Mouse (Mus musculus): ENCODE results near the gene Slco3a1. TPM values are rescaled to one million over a fixed set of nuclear protein-coding genes. Genes with fewer than 3 reads are reported as not detected.
A peak's percentile ranks its signal among the peaks of the same experiment; 100 is the strongest.
"Not testable (repeated sequence)": the region's sequence is repeated elsewhere in the genome, so short reads cannot be mapped to it uniquely, and the experiment has no call there.

The Slco3a1 gene
- polyA plus RNA-seq, 1 experiment from 2014 or later = 11.2 TPM

GRCm38 (mm10) chr7:74422002-74422401, 132.6 kb downstream of the Slco3a1 start:
- 25% methylated on average over 13 of the region's 13 CpGs for whole genome bisulfite sequencing
- ATAC-seq (ENCODE audit: low FRiP score, low read depth) = no peak
- H3K9me3 ChIP-seq = no peaks in the 10 kb centered on the region

DNA sequence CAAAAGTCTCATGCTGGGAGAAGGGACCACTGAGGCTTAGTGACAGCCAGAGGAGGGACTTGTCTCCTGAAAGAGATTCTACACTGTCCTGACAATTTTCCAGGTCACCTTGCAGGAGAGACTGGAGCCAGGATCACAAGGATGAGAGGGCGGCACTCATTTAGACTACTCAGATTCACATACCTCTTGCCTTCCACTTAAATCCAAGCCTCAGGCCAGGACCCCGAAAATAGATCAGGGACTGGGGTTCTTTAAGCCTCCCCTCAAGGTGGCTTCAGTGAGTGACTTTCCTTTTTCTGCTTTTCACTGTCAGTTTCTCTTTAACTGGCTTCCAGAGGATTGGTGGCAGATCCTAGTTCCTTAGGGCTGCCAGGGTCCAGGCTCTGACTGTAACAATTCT, 133.0 kb downstream of the Slco3a1 start:
- H3K4me2 ChIP-seq (replicated peaks) = peak overlapping the region; percentile 19; the same call in 1 of the 2 replicates
- no peak overlapping the region for H3K4me3 ChIP-seq
- no peak overlapping the region for H3K27ac ChIP-seq
- WGBS = 69% methylated on average over 2 of the region's 2 CpGs
- H3K36me3 ChIP-seq = no peaks in the 10 kb centered on the region
- ATAC-seq (ENCODE audit: low FRiP score, low read depth) = no peak
- no peaks in the 10 kb centered on the region for H3K9me3 ChIP-seq
- H3K27me3 ChIP-seq = peaks cover 36% of the 10 kb centered on the region
- H3K4me1 ChIP-seq = peaks cover 47% of the 10 kb centered on the region
- H3K9ac ChIP-seq = no peak overlapping the region

More at GRCm38 (mm10) chr7:74422002-74422401, 132.6 kb downstream of the Slco3a1 start:
- Histone ChIP-seq H3K4me2 (replicated peaks) (peak overlapping the region; percentile 19), H3K27me3 (peaks cover 36% of the 10 kb centered on the region), H3K27ac (no peak overlapping the region), H3K4me3 (no peak overlapping the region), H3K4me1 (peaks cover 42% of the 10 kb centered on the region), H3K9ac (no peak overlapping the region), H3K36me3 (no peaks in the 10 kb centered on the region)

- no peaks in the 10 kb centered on the region for H3K36me3 ChIP-seq
- peaks cover 44% of the 10 kb centered on the region for H3K4me1 ChIP-seq
- H3K27me3 ChIP-seq = peaks cover 46% of the 10 kb centered on the region
- no peak overlapping the region for H3K4me3 ChIP-seq
- H3K9ac ChIP-seq = no peak overlapping the region
- no peaks in the 10 kb centered on the region for H3K9me3 ChIP-seq
- H3K27ac ChIP-seq = no peak overlapping the region
- no peak overlapping the region for H3K4me2 ChIP-seq (replicated peaks)
- no peak for ATAC-seq (ENCODE audit: low FRiP score, low read depth)
- WGBS = 87% methylated on average over 4 of the region's 4 CpGs
Observed at GRCm38 (mm10) chr7:74419706-74420105, 134.9 kb downstream of the Slco3a1 start.

- Histone ChIP-seq H3K4me2 (replicated peaks) (no peak overlapping the region), H3K4me3 (no peak overlapping the region), H3K9ac (no peak overlapping the region), H3K9me3 (no peaks in the 10 kb centered on the region), H3K27ac (no peak overlapping the region), H3K27me3 (peaks cover 39% of the 10 kb centered on the region), H3K4me1 (peaks cover 26% of the 10 kb centered on the region), H3K36me3 (no peaks in the 10 kb centered on the region)
- WGBS = 8% methylated on average over 6 of the region's 6 CpGs
- no peak for ATAC-seq (ENCODE audit: low FRiP score, low read depth)
Observed at GRCm38 (mm10) chr7:74417009-74417408, 137.6 kb downstream of the Slco3a1 start.

- Histone ChIP-seq H3K4me3 (no peak overlapping the region), H3K27ac (no peak overlapping the region), H3K9me3 (no peaks in the 10 kb centered on the region), H3K27me3 (peaks cover 31% of the 10 kb centered on the region), H3K36me3 (no peaks in the 10 kb centered on the region), H3K4me2 (replicated peaks) (no peak overlapping the region), H3K4me1 (peaks cover 17% of the 10 kb centered on the region), H3K9ac (no peak overlapping the region)
- 93% methylated on average over 6 of the region's 6 CpGs for WGBS
- ATAC-seq (ENCODE audit: low FRiP score, low read depth) = no peak
Observed at GRCm38 (mm10) chr7:74415241-74415640, 139.3 kb downstream of the Slco3a1 start.

GRCm38 (mm10) chr7:74413738-74414716, 140.6 kb downstream of the Slco3a1 start:
- 0 out of 2 replicates have a peak, but pooled peaks have one; percentile 8 for ATAC-seq (ENCODE audit: low FRiP score, low read depth)
- 56% methylated on average over 9 of the region's 9 CpGs for WGBS

DNA sequence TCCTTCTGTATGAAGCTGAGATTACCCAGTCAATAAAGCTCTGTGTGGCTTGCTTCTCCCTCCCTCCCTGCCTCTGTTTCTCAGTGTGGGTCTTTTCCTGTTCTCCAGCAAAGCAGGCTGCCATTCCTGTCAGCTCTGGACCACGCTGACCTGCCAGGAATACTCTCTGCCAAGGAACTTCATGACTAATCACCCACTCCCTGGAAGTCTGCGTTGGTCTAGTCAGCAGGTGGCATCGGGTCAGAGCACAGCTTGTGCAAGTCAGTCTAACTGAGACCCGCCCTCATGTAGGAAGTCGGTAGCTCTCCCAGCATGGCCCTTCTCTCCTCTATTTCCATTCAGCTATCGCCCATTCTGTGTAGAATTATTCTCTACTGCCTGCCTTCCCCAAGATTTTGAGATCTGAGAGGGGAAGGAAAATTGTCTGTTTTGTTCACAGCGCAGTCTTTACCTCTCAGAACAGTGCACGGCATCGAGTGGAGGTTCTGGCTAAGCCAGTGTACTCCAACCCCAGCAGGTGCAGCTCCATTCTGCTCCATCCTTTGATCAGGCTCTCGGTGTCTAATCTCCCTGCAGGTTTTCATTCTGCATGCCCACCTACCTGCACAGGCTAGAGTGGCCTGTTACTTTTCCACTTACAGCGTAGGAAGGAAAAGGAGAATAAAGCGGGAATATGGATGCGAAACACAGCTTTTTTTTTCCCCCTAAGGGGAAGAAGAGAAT, 145.8 kb downstream of the Slco3a1 start:
- Histone ChIP-seq H3K9ac (no peak overlapping the region), H3K27ac (no peak overlapping the region), H3K4me2 (replicated peaks) (no peak overlapping the region), H3K27me3 (no peaks in the 10 kb centered on the region), H3K36me3 (no peaks in the 10 kb centered on the region), H3K4me1 (peaks cover 13% of the 10 kb centered on the region), H3K4me3 (no peak overlapping the region), H3K9me3 (no peaks in the 10 kb centered on the region)
- ATAC-seq (ENCODE audit: low FRiP score, low read depth) = no peak
- WGBS = 68% methylated on average over 13 of the region's 13 CpGs

More at GRCm38 (mm10) chr7:74413738-74414716, 140.6 kb downstream of the Slco3a1 start:
- no peaks in the 10 kb centered on the region for H3K36me3 ChIP-seq
- H3K27me3 ChIP-seq = peaks cover 21% of the 10 kb centered on the region
- peaks cover 18% of the 10 kb centered on the region for H3K4me1 ChIP-seq
- no peak overlapping the region for H3K9ac ChIP-seq
- H3K27ac ChIP-seq = no peak overlapping the region; the same call in 1 of the 2 replicates
- H3K4me3 ChIP-seq = no peak overlapping the region
- H3K4me2 ChIP-seq (replicated peaks) = 0 out of 2 replicates have a peak overlapping the region, but pooled peaks have one; percentile 7
- no peaks in the 10 kb centered on the region for H3K9me3 ChIP-seq

GRCm38 (mm10) chr7:74407851-74408250, 146.7 kb downstream of the Slco3a1 start:
- ATAC-seq (ENCODE audit: low FRiP score, low read depth); H3K9ac ChIP-seq: not testable (repeated sequence)

GRCm38 (mm10) chr7:74399729-74400128, 154.9 kb downstream of the Slco3a1 start:
- Histone ChIP-seq H3K9me3 (no peaks in the 10 kb centered on the region), H3K36me3 (no peaks in the 10 kb centered on the region), H3K4me3 (no peak overlapping the region), H3K27me3 (peaks cover 8% of the 10 kb centered on the region; the same call in 1 of the 2 replicates), H3K27ac (no peak overlapping the region), H3K4me2 (replicated peaks) (no peak overlapping the region), H3K4me1 (peaks cover 18% of the 10 kb centered on the region), H3K9ac (no peak overlapping the region)
- 87% methylated on average over 6 of the region's 6 CpGs for WGBS
- no peak for ATAC-seq (ENCODE audit: low FRiP score, low read depth)

More at GRCm38 (mm10) chr7:74407851-74408250, 146.7 kb downstream of the Slco3a1 start:
- H3K4me1 ChIP-seq; H3K36me3 ChIP-seq; H3K9me3 ChIP-seq; H3K4me2 ChIP-seq (replicated peaks); H3K27ac ChIP-seq; H3K27me3 ChIP-seq; H3K4me3 ChIP-seq: not testable (repeated sequence)

GRCm38 (mm10) chr7:74399154-74399553, 155.4 kb downstream of the Slco3a1 start:
- no peak for ATAC-seq (ENCODE audit: low FRiP score, low read depth)
- Histone ChIP-seq H3K36me3 (no peaks in the 10 kb centered on the region), H3K4me1 (peaks cover 18% of the 10 kb centered on the region), H3K4me3 (no peak overlapping the region), H3K27me3 (peaks cover 8% of the 10 kb centered on the region; the same call in 1 of the 2 replicates), H3K9ac (no peak overlapping the region), H3K4me2 (replicated peaks) (no peak overlapping the region), H3K9me3 (no peaks in the 10 kb centered on the region), H3K27ac (no peak overlapping the region)
- 87% methylated on average over 4 of the region's 4 CpGs for WGBS

GRCm38 (mm10) chr7:74398326-74398725, 156.3 kb downstream of the Slco3a1 start:
- Histone ChIP-seq H3K36me3 (no peaks in the 10 kb centered on the region), H3K4me3 (no peak overlapping the region), H3K27ac (no peak overlapping the region), H3K4me1 (peaks cover 18% of the 10 kb centered on the region), H3K9me3 (no peaks in the 10 kb centered on the region), H3K27me3 (peaks cover 8% of the 10 kb centered on the region; the same call in 1 of the 2 replicates), H3K4me2 (replicated peaks) (no peak overlapping the region), H3K9ac (no peak overlapping the region)
- ATAC-seq (ENCODE audit: low FRiP score, low read depth) = no peak
- WGBS = 59% methylated on average over 2 of the region's 2 CpGs

DNA sequence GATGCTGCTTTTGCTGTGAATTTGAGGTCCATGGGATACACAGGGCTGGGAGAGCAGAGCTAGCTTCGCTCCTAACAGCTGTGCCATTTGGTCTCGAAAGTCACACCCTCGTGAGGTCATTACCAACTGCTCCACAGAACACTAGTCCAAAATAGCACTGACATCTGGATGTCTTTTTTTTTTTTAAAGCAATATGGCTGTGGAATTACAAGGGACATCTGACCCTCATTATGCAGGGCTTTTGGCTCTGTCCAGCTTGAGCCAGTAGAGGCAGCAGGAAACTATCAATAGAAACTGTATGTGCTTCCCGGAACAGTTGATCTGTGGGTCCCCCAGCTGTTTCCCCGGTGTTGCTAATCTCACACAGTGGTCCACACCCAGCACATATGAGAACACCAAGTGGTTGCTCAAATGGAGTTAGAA, 163.1 kb downstream of the Slco3a1 start:
- H3K27me3 ChIP-seq = 0 out of 2 replicates have a peak, but pooled peaks cover under 1% of the 10 kb centered on the region
- H3K9me3 ChIP-seq = no peaks in the 10 kb centered on the region
- peak; percentile 64; the same call in 1 of the 2 replicates for ATAC-seq (ENCODE audit: low FRiP score, low read depth)
- 9% methylated on average over 5 of the region's 5 CpGs for WGBS
- H3K4me1 ChIP-seq = peaks cover 12% of the 10 kb centered on the region
- H3K4me2 ChIP-seq (replicated peaks) = no peak overlapping the region
- no peak overlapping the region for H3K27ac ChIP-seq
- H3K36me3 ChIP-seq = no peaks in the 10 kb centered on the region
- no peak overlapping the region for H3K4me3 ChIP-seq
- H3K9ac ChIP-seq = no peak overlapping the region
